Mouse (Mus musculus) c-Kit-positive CD71-negative TER-119-negative erythroid progenitor cells, embryonic 14.5 days (primary cell): ENCODE measurements around the gene Pou5f1.

ENCODE experiments used
- DNase-seq: peaks from one replicate; pipeline ENCODE4 v3.0.0-alpha.2; 2013; ENCODE audit warnings: low read depth

Pou5f1 gene

DNA sequence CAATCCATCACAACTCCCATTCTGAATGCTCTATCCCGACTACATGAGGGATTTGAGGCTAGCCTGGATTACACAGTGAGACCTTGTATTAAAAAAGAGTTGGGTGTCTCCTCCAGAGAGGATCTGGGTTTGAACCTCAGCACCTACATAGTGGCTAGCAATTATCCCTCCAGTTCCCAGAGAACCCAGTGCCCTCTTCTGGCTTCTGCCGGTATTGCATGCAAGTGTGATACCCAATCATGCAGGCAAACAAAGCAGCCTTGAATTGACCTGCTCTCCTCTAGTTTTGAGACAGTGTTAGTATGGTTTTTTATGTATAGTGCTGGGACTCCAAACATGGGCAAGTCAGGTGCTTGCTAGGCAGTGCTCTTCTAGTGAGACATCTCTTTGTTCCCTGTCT is 8.1 kb downstream of the Pou5f1 start:
- peak; percentile 67 for DNase-seq

DNA sequence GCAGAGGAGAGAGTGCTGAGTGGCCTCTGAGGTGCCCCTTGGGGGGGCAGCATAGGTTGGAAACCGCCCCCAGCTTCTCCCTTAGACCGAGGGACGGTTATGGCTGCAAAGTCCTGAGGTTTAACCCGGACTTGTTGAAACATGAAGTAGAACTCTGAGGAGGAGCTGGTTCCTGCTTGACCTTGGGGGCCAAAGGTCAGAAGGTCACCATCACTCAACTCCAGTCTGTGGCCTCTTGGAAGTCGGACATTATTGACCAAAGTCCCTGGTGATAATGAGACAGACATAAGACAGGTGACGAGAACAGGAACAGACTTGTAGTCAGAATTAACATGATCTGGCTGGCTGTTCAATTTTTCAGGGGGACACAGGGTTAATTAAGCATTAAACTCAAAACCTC is 8.9 kb downstream of the Pou5f1 start:
- no peak for DNase-seq

DNA sequence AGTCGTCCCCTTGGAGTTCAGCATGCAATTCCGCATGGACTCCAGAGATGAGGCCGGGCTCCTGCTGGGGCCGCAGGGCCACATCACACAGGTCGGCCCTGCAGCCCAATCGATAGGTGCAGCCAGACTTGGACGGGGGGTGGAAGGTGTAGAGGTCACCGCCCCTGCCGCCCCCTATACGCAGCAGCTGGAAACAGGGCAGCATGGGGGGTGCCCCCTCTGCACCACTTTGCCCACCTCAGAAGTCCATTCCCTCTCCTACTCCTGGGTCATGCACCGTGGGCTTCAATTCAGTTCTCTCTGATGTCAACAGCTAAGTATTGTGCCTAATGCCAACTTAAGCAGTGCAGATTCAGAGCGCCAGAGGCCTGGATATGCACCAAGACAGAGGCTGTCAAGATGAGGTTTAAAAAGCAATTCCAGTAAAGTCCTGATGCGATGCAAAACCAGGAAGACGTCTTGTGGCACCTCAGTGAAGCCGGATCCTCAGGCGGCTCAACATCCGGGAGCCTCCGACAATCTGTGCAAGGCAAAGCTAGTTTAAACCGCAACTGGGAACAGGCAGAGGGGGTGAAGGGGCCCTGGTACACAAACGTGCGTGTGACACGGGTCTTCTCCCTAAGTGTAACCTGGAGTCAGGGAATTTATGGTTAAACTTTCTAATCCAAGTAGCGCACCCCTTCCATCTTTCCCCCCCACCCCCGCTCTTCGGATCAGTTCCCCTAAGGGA is 10.3 kb downstream of the Pou5f1 start:
- DNase-seq: no peak

DNA sequence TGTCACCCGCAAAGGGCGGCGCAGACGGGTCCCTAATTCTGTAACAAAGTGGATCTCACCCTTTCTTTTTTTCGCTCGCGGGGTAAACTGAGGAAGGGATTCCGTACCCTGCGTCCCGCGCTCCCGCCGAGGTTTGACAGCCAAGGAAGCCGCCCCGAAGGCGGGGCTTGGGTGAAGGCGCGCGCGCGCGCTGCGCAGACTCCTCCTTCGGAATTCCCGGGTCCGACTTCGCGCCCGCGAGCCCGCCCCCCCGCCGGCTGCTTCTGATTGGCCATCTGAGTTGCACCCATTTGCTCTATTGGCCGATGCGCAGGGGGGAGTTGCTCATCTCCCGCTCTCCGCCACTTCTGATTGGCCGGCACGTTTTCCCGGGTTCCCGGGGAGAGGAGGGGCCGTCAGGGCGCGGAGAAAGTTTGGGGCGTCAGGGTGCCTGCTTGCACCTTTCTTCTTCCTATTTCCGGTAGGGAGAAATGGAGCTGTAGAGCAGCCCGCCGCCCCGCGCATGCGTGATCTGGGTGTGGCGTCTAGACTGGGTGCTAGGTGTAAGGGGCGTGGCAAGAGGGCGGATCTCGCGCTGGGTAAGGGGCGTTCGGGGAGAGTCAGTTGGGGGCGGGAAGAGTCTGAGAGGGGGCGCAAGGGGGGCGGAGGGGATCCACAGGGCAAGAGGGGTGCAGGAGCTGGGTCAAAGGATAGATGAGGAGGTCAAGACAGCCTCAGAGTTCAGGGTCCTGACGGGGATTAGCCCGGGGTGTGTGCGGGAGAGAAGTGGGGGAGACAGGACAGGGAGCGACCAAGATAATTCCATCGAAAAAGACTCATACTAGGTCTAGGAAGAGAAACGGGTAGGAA is 11.1 kb downstream of the Pou5f1 start, which contains the start of the genes Tcf19 and Cchcr1:
Tcf19 (minus strand) TSS at position 173 of the 849 bp plus-strand sequence.
Cchcr1 (plus strand) TSS at position 449 of the 849 bp plus-strand sequence.
- DNase-seq: peak; percentile 88

DNA sequence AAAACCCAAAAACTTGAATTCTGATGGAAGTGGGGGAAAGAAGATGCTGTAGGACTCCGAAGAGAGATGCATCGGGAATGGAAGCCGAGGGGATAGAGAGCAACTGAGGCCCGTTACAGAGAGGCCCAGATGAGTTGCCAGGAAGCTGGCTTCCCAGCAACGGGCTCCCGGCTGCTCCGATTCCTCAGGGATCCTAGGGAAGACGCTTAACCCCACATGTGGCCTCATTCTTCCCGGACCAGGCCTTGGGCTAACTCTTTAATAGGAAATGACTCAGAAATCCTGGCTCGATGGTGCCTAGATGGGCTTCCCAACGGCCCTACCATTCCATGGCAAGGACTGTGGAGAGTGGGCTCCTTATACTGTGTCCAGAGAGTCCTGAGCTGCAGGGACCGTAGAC is 11.7 kb downstream of the Pou5f1 start:
- DNase-seq: no peak

DNA sequence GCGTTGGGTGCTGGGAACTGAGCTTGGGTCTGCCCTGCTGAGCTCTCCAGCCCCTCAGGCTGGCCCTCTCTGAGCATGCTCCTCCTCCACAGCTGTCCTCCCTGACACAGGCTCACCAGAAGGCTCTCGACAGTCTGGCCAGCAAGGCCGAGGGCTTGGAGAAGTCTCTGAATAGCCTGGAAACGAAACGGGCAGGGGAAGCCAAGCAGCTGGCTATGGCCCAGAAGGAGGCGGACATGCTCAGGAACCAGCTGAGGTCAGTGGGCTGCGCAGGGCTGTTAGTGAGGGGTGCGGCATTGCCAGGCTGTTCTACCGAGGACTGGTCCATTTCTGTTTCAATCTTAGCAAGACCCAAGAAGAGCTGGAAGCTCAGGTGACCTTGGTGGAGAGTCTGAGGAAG is 18.5 kb downstream of the Pou5f1 start:
- no peak for DNase-seq

DNA sequence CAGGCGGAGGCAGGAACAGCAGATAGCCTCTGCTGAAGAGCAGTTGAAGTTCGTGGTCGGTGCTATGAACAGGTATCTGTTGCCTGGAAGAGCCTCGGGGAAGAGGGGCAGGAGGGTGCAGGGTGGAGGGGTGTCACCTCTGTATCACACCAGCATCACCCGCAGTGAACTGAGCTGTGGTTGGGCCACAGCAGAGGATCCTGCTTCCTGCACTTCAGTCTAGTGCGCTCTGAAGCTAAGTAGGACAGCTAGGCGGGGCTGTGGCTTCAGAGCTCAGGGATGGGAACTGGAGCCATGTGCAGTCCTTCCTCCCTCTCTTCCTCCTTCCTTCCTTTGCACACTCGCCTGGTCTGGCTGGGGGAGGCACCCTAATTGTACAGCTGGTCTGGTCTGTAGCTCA is 20.8 kb downstream of the Pou5f1 start:
- no peak for DNase-seq

DNA sequence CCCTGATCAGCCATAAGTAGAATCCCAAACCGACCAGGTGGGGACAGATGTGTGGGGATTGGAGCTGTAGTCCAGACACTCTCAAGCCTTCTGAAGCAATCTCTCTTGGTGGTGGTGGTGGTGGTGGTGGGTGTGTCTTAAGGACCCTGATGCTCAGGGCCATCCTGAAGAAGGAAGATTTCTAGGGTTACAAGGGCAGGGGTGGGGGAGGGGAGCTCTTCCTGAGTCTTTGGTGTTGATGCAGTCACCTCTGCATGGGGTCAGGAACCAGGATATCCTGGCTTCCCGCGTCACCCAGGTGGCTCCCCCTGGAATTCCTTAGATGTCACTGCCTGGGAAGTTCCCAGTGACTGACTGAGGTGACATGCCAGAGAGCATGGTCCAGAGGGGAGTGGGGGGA is 26.5 kb downstream of the Pou5f1 start:
- DNase-seq: no peak

DNA sequence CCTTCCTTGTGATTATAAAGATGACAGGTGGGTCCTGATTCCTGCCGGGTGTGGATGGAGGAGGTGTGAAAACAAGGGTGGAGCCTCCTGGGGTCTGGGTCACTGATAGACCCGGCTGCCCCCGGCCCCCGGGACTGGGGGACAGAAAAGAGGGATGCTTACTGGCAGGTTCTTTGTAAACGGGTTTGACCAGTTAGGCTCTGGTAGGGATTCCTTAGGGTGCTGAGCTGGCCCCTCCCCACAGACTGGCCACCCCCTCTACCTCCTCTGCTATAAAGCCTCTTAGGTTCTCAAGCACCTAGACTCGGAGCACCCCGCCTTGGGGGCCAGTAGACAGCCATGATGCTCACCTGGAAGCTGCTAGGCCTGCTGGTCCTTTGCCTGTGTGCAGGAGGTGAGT is 27.1 kb downstream of the Pou5f1 start, which contains the start of gene Psors1c2:
Psors1c2 (plus strand) TSS at position 301 of the 400 bp plus-strand sequence.
- no peak for DNase-seq

DNA sequence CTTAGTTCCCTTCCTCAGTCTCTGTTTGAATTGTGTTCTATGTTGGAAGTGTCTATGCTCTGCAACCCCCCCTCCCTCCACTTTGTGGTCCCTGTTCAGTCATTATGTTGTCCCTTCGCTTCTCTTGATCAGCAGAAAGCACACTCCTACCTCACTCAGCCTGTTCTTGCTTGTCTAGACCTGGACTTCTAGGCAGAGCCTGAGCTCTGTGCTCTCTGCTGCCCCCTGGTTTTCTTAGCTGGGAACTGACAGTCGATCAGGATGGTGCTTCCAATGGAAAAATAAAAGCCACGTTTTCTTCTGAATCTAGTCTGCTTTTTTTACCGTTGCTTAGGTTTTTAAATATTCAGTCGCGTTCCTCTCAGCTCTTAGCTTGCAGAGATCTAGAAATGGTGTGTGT is 28.5 kb downstream of the Pou5f1 start:
- peak; percentile 53 for DNase-seq

DNA sequence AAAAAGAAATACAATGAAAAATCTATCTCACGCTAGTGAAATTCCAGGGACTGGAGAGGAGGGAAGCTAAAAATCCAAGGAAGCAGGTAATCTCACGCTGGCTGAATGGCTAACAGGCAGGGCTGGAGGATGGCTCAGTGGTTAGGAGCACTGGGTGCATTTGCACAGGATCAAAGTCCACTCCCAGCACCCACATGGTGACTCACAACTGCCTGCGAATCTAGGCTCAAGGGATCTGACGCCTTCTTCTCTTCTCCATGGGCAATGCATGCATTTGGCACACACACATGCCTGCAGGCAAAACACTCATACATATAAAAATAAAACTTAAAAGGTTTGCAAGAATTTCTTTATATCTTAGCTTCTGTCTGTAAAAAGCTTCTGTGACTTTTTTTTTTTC is 31.6 kb downstream of the Pou5f1 start:
- no peak for DNase-seq

DNA sequence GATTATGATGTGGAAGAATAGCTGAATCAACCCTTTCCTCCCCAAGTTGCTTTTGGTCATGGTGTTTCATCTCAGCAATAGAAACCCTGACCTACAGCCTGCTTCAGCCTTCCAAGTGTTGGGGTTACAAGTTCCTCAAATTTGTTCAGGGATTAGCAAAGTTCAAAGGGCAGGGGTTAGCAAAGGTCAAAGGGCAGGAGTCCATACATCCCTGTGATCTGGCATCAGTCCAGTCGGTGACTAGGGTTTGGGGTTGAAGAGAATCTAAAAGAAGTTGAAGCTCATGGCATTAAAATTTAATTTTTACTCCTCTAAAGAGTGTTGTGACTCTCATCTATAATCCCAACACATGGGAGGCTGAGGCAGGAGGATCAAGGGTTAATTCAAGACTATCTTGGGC is 32.7 kb downstream of the Pou5f1 start:
- DNase-seq: no peak

DNA sequence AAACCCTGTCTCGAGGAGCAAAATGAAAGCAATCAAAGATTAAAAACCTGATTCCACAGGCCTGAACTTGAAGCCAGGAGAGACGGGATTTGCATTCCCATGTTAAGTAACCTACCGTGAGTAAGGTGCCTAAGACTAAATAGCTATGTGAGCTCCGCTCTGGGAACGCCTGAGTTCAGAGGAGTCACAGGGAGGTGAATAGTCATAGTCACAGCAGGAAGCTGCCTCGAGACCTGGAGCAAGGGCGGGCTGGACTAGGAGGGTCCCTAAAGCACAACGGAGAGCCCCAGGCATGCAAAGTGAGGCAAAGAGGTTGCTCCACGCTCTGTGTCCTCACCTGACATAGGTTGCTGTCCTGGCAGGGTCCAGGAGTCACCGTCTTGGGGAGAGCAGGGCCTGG is 33.7 kb downstream of the Pou5f1 start:
- DNase-seq: no peak

DNA sequence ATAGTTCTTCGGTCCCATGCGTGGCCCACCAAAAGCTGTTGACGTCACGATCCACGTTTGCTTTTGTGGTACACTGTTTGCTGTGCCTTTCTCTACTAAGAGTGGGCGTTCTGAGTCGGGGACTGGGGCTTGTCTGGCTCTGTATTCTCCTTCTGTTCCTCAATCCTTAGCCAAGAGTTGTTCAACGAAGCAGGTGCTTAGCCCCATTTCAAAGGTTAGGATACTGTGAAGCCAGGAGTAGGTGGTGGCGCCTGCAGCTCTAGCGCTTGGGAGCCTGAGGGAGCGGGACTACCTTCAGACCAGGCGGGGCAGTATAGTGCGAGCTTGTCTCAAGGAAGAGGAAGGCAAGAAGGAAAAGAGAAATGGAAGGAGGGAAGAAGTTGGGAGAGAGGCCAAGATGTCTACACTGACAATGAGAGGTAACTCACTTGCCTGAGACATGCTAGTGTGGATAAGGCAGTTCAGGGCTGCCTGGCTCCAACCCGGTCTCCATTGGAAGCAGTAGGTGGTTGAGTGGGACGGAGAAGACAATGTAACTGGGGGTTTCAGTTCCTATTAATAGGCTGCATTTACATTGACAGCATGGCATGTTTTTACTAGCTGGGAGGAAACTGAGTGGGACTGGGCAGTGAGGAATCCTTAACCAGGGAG is 37.1 kb downstream of the Pou5f1 start:
- DNase-seq: no peak

DNA sequence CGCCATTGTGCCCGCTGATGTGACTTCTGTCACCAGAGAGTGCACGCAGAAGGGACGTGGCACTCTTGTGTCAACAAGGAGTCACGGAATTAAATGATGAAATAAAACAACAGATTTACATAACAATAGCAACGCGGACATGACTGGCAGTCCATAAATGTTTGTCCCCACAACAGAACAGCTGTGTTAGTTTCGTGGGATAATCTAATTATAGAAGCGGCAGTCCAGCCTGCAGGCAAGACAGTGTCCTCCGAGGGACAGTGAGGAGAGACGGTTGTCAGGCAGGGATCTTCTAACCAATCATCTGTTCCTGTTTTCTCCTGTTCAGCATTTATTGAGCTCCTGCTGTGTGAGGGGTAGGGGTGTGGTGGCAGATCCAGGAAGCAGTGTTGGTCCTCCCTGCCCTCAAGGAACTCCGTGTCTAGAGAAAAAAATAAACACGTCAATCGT is 37.6 kb downstream of the Pou5f1 start:
- no peak for DNase-seq

DNA sequence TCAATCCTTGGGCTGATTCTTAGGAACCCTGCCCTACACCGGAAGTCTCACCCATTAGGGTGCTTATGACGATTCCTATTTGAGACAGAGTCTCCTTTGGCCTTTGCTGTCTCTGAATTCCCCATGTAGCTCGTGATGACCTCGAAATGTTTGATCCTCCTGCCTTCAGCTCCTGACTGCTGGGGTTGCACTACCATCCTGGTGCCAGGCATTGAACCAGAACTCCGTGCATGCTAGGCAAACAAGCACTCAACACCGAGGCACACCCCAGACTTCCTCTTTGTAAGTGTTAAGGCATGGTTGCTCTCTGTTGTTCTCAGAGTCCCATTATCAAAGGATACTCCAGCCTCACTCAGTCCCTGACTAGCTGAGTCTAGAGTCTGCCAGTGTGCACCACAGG is 38.2 kb downstream of the Pou5f1 start:
- no peak for DNase-seq

DNA sequence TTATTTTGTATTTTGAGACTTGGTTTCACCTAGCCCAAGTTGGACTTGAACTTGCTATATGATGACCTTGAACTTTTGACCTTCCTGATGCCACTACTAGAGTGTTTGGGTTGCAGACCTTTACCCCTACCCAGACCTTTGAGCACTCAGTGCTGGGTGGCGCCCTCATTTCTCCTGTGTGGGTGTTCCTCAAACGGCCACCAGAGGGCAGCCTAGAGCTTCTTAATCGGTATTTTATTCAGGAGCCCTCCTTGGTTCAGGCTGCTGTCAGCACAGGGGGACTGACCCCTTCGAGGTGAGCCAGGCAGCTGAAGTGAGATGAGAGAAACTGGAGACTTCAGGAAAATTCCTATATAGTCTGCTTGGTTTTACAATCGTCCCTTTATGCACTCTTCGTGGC is 38.9 kb downstream of the Pou5f1 start:
- peak; percentile 39 for DNase-seq

DNA sequence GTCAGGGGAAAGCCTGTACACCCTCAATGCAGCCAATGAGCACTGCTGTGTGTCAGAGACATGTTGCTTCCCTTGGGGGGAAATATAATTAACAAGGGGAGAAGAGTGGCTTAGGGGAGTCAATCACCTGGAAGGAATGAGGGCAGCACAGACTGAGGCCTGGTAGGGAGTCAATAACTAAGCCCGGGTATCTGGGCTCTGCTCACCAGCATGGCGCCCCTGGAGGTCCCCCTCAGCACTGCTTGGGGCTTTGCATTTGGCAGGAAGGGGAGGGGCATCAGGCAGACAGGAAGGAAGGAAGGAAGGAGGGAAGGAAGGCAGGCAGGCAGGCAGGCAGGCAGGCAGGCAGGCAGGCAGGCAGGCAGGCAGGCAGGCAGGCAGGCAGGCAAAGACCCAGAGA is 41.6 kb downstream of the Pou5f1 start:
- no peak for DNase-seq

DNA sequence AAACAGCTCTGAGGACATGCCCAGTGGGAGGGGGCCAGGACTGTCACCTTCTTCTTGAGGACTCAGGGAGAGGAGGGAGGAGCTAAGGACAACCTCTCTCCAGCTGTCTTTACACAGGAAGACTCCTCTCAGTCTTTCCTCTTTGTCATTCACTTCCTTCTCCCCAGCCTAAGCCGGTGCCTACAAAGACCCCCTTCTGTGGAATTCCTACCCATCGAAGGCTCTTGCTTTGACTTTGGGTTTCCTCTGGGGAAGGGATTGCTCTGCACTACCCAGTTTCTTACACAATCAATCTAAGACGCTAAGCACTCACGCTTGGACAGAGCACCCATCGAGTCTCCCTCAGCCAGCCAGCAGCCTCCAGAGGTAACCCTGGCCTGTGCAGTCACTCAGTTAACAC is 42.8 kb downstream of the Pou5f1 start:
- DNase-seq: no peak

DNA sequence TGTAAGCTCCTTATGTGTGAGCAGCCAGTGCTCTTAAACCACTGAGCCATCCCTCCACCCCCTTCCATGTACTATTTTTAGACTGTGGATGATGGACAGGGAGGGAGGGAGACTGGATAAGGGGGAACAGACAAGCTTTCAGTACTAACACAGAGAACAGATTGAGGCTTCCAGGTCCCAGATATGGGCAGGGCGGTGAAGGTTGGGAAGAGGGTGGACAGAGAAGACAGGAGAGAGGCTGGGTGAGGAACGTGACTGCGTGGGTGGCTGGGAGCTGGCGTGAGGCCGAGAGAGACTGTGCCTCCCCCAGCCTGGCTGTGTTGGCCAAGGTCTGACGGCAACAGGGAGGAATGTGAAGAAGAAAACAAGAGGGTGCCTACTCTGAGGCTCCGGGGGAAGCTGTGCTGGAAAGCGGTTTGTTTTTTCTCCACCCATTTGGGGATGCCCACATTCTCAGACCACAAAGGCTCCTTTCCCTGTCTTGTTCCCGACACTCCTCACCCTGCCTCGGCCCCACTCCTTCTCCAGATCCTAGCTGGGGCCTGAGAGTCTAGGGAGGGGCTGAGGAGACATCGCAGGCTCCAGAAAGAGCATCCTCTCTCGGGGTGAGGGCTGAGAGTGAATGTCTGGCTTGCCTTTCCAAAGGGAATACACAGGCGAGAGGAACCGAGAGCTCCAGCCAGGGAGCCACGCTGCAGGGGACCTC is 43.8 kb downstream of the Pou5f1 start:
- DNase-seq: no peak

DNA sequence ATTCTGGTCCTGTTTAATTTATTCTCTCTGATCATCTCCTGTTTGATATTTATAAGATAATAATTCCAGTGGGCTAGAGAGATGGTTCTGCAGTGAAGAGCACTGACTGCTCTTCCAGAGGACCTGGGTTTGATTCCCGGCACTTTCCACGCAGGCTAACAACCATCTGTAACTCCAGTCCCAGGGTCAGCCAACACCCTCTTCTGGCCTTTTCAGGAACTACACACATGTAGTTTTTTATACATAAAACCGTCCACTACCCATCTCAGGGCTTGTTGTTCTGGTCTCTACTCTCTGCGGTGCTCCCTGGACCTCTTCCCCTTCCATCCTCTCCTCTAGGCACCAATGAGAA is 44.3 kb downstream of the Pou5f1 start:
- DNase-seq: no peak

DNA sequence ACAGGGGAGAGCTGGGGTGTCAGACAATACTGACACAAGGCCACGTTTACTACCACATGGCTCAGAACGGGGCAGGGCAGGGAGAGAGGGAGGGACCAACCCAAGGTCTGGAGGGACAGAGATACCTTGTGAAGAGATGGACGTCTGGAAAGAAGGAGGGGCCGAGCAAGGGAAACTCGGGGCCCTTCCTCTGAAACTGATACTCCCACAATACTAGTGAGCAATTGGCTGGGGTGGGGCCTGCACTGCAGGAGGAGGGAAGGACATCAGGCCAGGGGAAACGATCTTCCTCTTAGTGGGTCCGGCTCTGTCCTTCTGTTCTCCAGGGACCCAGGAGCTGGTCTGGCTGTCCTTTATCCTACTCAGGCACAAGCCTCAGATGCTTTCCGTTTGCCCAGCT is 45.1 kb downstream of the Pou5f1 start:
- DNase-seq: no peak
